ENCODE assay signal across 8 mouse cellular contexts in the genomic region with DNA sequence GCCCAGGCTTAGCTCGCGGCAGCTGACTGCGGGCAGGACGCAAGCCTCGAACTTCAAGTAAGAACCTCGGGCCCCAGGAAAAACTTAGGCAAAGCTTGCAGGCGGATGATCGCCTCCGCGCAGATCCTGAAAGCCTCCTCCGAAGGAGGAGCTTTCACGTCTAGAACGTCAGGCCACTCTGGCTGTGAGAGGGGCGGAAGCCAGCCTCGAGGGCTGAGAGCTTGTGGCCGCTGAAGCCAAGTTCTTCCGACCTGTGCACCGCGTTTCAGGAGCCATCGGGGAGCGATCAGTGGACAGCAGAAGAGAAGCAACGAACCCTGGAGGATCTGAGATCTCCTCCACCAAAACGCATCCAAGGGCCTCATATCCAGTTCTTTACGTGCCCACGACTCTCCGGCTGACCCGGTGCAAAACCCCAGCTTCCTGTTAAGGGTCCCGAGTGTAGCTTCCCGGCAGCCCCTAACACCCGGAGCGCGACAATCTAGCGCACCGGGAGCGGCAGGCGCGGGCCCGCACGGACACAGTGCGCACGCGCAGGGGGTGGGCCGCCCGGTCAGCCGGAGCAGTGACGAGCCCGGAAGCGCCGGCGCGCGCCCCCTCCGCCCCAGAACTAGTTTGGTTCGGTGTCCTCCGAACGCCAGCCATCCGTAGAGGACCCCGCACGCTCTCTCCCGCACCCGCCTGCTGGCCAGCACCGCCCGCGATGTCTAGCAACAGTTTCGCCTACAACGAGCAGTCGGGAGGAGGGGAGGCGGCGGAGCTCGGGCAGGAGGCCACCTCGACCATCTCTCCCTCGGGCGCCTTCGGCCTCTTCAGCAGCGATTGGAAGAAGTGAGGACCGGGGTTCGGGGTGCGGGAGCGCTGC. TPM values are rescaled to one million over a fixed set of nuclear protein-coding genes. Genes with fewer than 3 reads are reported as not detected.
DNase-seq lines count a peak whose midpoint lies in the region; ATAC-seq lines count a peak whose summit lies in the region.

A gene (plus strand): TSS at position 560 of the 865 bp plus-strand sequence.

- H3K9me3 ChIP-seq in heart, embryonic 14.5 days (ENCODE audit: control insufficient read depth, low read length) = no peaks in the 10 kb centered on the region
- no peaks in the 10 kb centered on the region for H3K9me3 ChIP-seq in liver, embryonic 15.5 days (replicated peaks)
- H3K9me3 ChIP-seq in neural tube, embryonic 12.5 days = no peaks in the 10 kb centered on the region

- H3K27ac ChIP-seq in heart, embryonic 14.5 days (replicated peaks in 1 of 2; ENCODE audit: control insufficient read depth in 1 of 2, insufficient read depth in 1 of 2, low read depth in 2 of 2, low read length in 2 of 2) = peak within 1 kb of the TSS; percentile 91 to 92
- peak within 1 kb of the TSS; percentile 82 for H3K27ac ChIP-seq in liver, embryonic 15.5 days (replicated peaks)
- H3K27ac ChIP-seq in neural tube, embryonic 12.5 days = peak within 1 kb of the TSS; percentile 75

- DNase-seq in CD8-positive naive resting alpha-beta T cell, adult 2 months (ENCODE audit: low read depth in 2 of 2, low spot score in 2 of 2) = peak; percentile 75 to 77
- peak; percentile 50 for DNase-seq in c-Kit-negative CD71-positive TER-119-positive erythroid progenitor cells, embryonic 14.5 days (ENCODE audit: low read depth, low spot score)
- peak; percentile 56 for DNase-seq in fibroblast of lung, adult 2 months (ENCODE audit: low read depth)
- DNase-seq in kidney, postnatal 14 days = peak; percentile 94
- peak; percentile 68 for DNase-seq in telencephalon, adult 2 months (ENCODE audit: low read depth, low spot score)

- under 1% methylated on average over 76 of the region's 79 CpGs for WGBS in heart, embryonic 14.5 days
- WGBS in liver, embryonic 15.5 days (ENCODE audit: insufficient replicate concordance) = under 1% methylated on average over 77 of the region's 79 CpGs
- WGBS in neural tube, embryonic 12.5 days = under 1% methylated on average over 79 of the region's 79 CpGs

- peak within 1 kb of the TSS; percentile 80 to 92 for H3K4me3 ChIP-seq in heart, embryonic 14.5 days (ENCODE audit: control insufficient read depth in 1 of 2, insufficient read depth in 1 of 2, low read depth in 1 of 2, low read length in 2 of 2)
- H3K4me3 ChIP-seq in liver, embryonic 15.5 days (replicated peaks) = peak within 1 kb of the TSS; percentile 90
- peak within 1 kb of the TSS; percentile 80 for H3K4me3 ChIP-seq in neural tube, embryonic 12.5 days

- H3K9ac ChIP-seq in heart, embryonic 14.5 days (ENCODE audit: low read length) = peak within 1 kb of the TSS; percentile 92
- peak within 1 kb of the TSS; percentile 80 for H3K9ac ChIP-seq in liver, embryonic 15.5 days
- H3K9ac ChIP-seq in neural tube, embryonic 12.5 days = peak within 1 kb of the TSS; percentile 84

- peaks cover 3 to 14% of the 10 kb centered on the region in 2 experiments for H3K4me1 ChIP-seq in heart, embryonic 14.5 days (ENCODE audit: control insufficient read depth in 2 of 2, insufficient read depth in 2 of 2, low read length in 2 of 2)
- H3K4me1 ChIP-seq in liver, embryonic 15.5 days (replicated peaks) = peaks cover 18% of the 10 kb centered on the region
- peaks cover 7% of the 10 kb centered on the region; the same call in 1 of the 2 replicates for H3K4me1 ChIP-seq in neural tube, embryonic 12.5 days

- peak; percentile 97 for ATAC-seq in heart, embryonic 14.5 days (ENCODE audit: insufficient number of reproducible peaks, insufficient read depth, low FRiP score, low read depth)
- ATAC-seq in liver, embryonic 15.5 days (ENCODE audit: insufficient read depth) = peak; percentile 91
- ATAC-seq in neural tube, embryonic 12.5 days (ENCODE audit: low FRiP score, low read depth) = peak; percentile 96

- no peaks in the 10 kb centered on the region for H3K27me3 ChIP-seq in heart, embryonic 14.5 days (ENCODE audit: control insufficient read depth, insufficient read depth, low read length)
- H3K27me3 ChIP-seq in liver, embryonic 15.5 days = no peaks in the 10 kb centered on the region
- no peaks in the 10 kb centered on the region for H3K27me3 ChIP-seq in neural tube, embryonic 12.5 days (replicated peaks)

- H3K4me2 ChIP-seq in heart, embryonic 14.5 days (ENCODE audit: low read length) = peak within 1 kb of the TSS; percentile 96
- peak within 1 kb of the TSS; percentile 96 for H3K4me2 ChIP-seq in liver, embryonic 15.5 days
- H3K4me2 ChIP-seq in neural tube, embryonic 12.5 days (replicated peaks) = peak within 1 kb of the TSS; percentile 85

- H3K36me3 ChIP-seq in heart, embryonic 14.5 days (ENCODE audit: control insufficient read depth, insufficient read depth, low read length) = no peaks in the 10 kb centered on the region
- peaks cover 7% of the 10 kb centered on the region; the same call in 1 of the 2 replicates for H3K36me3 ChIP-seq in liver, embryonic 15.5 days (replicated peaks)
- H3K36me3 ChIP-seq in neural tube, embryonic 12.5 days = peaks cover 6% of the 10 kb centered on the region; the same call in 1 of the 2 replicates

RNA-seq across cellular contexts. Expression of the gene that starts here (rescaled TPM):
- 34.4 and 35.5 TPM in 2 replicates for polyA plus RNA-seq in heart, embryonic 14.5 days (2014; fragmentation: Nextera tagmentation; extraction: Ambion mirVana)
- polyA plus RNA-seq in liver, embryonic 15.5 days (2015; fragmentation: Nextera tagmentation; extraction: Ambion mirVana) = 15.9 and 16.4 TPM in 2 replicates
- polyA plus RNA-seq in neural tube, embryonic 12.5 days (2016; fragmentation: Nextera tagmentation; extraction: Ambion mirVana) = 36.2 and 37.1 TPM in 2 replicates

Comparison
In these comparisons a context has a peak if more than half of its experiments do, and no peak if none do; other contexts are left out.
1. Peak in every context shown above with its lines: DNase-seq, ATAC-seq, H3K4me3 ChIP-seq and H3K27ac ChIP-seq.